Mouse (Mus musculus): ENCODE data around the gene Abr. TPM values are rescaled to one million over a fixed set of nuclear protein-coding genes. Genes with fewer than 3 reads are reported as not detected.

The Abr gene
- total and polyA plus RNA-seq, 3 experiments = 3.8 to 8.8 TPM; not detected in 1

DNA sequence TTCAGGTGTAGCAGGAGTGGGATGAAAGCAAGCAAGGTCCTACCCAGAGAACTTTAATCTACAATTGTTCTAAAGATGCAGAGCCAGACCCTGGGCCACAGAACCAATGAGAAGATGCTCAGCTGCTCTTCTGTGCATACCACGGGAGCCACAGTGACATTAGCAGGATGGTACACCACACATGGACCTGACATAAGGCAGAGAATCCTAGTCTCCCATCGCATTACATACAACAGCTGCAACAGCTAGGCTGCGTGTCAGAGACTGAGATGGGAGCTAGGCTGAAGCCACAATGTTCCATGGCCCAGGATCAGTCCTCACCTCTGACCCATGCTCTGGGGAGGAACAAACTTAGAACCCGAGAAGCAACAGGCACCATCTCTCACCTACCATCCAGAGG is 104.0 kb downstream of the Abr start:
- Histone ChIP-seq H3K4me3 (ENCODE audit: control insufficient read depth in 1 of 2, insufficient read depth in 1 of 2, low read depth in 2 of 2, low read length in 2 of 2) (no peak overlapping the region), H3K9ac (ENCODE audit: control insufficient read depth, low read depth, low read length, poor library complexity, severe bottlenecking) (no peak overlapping the region), H3K79me2 (ENCODE audit: control insufficient read depth, insufficient read depth, low read length, poor library complexity) (no peaks in the 10 kb centered on the region), H3K36me3 (ENCODE audit: control insufficient read depth in 1 of 2, insufficient read depth in 2 of 2, low read length in 2 of 2) (no peaks in the 10 kb centered on the region), H3K27ac (ENCODE audit: control insufficient read depth, low read depth, low read length) (no peak overlapping the region), H3K27me3 (ENCODE audit: control insufficient read depth in 1 of 2, insufficient read depth in 2 of 2, low read length in 2 of 2) (peaks cover 25 to 36% of the 10 kb centered on the region in 2 experiments), H3K9me3 (replicated peaks; ENCODE audit: insufficient read depth, low read length) (no peaks in the 10 kb centered on the region), H3K4me1 (ENCODE audit: control insufficient read depth in 1 of 2, insufficient read depth in 2 of 2, low read length in 2 of 2) (no peaks in the 10 kb centered on the region)
- no peak for DNase-seq (ENCODE audit: low read depth, low spot score)
- TF ChIP-seq RCOR1 (IDR thresholded peaks at IDR 0.05; ENCODE audit: low read depth, low read length) (no peak), GABPA (IDR thresholded peaks at IDR 0.05; ENCODE audit: low read depth, low read length) (no peak), CHD2 (IDR thresholded peaks at IDR 0.05; ENCODE audit: low read length) (no peak)

GRCm38 (mm10) chr11:76516951-76517350 is 105.2 kb downstream of the Abr start:
- no peaks in the 10 kb centered on the region for H3K9me3 ChIP-seq (replicated peaks; ENCODE audit: insufficient read depth, low read length)
- TF ChIP-seq RCOR1 (IDR thresholded peaks at IDR 0.05; ENCODE audit: low read depth, low read length) (no peak), SMC3 (IDR thresholded peaks at IDR 0.05; ENCODE audit: low read depth, low read length) (no peak)
- no peak for DNase-seq (ENCODE audit: low read depth, low spot score)
- H3K79me2 ChIP-seq (ENCODE audit: control insufficient read depth, insufficient read depth, low read length, poor library complexity) = no peaks in the 10 kb centered on the region
- peaks cover 25 to 36% of the 10 kb centered on the region in 2 experiments for H3K27me3 ChIP-seq (ENCODE audit: control insufficient read depth in 1 of 2, insufficient read depth in 2 of 2, low read length in 2 of 2)
- H3K4me3 ChIP-seq (ENCODE audit: control insufficient read depth in 1 of 2, insufficient read depth in 1 of 2, low read depth in 2 of 2, low read length in 2 of 2) = no peak overlapping the region
- no peak overlapping the region for H3K9ac ChIP-seq (ENCODE audit: control insufficient read depth, low read depth, low read length, poor library complexity, severe bottlenecking)
- 0 out of 4 replicates have a peak, but pooled peaks cover 0 to 4% of the 10 kb centered on the region in 2 experiments for H3K4me1 ChIP-seq (ENCODE audit: control insufficient read depth in 1 of 2, insufficient read depth in 2 of 2, low read length in 2 of 2)
- no peak overlapping the region for H3K27ac ChIP-seq (ENCODE audit: control insufficient read depth, low read depth, low read length)
- peaks cover 0 to 6% of the 10 kb centered on the region in 2 experiments; a peak in 2 of 4 replicates for H3K36me3 ChIP-seq (ENCODE audit: control insufficient read depth in 1 of 2, insufficient read depth in 2 of 2, low read length in 2 of 2)

- Histone ChIP-seq H3K79me2 (ENCODE audit: control insufficient read depth, insufficient read depth, low read length, poor library complexity) (no peaks in the 10 kb centered on the region), H3K4me3 (ENCODE audit: control insufficient read depth in 1 of 2, insufficient read depth in 1 of 2, low read depth in 2 of 2, low read length in 2 of 2) (no peak overlapping the region), H3K27ac (ENCODE audit: control insufficient read depth, low read depth, low read length) (no peak overlapping the region), H3K27me3 (ENCODE audit: control insufficient read depth in 1 of 2, insufficient read depth in 2 of 2, low read length in 2 of 2) (peaks cover 23 to 36% of the 10 kb centered on the region in 2 experiments), H3K4me1 (ENCODE audit: control insufficient read depth in 1 of 2, insufficient read depth in 2 of 2, low read length in 2 of 2) (0 out of 4 replicates have a peak, but pooled peaks cover 0 to 6% of the 10 kb centered on the region in 2 experiments), H3K36me3 (ENCODE audit: control insufficient read depth in 1 of 2, insufficient read depth in 2 of 2, low read length in 2 of 2) (peaks cover 0 to 6% of the 10 kb centered on the region in 2 experiments; a peak in 2 of 4 replicates), H3K9me3 (replicated peaks; ENCODE audit: insufficient read depth, low read length) (no peaks in the 10 kb centered on the region), H3K9ac (ENCODE audit: control insufficient read depth, low read depth, low read length, poor library complexity, severe bottlenecking) (no peak overlapping the region)
- no peak for DNase-seq (ENCODE audit: low read depth, low spot score)
- TF ChIP-seq MYB (IDR thresholded peaks at IDR 0.05; ENCODE audit: low read depth, low read length) (no peak), RCOR1 (IDR thresholded peaks at IDR 0.05; ENCODE audit: low read depth, low read length) (no peak), ELF1 (IDR thresholded peaks at IDR 0.05; ENCODE audit: low read depth, low read length) (no peak), ZMIZ1 (IDR thresholded peaks at IDR 0.05; ENCODE audit: low read depth, low read length) (no peak), MXI1 (IDR thresholded peaks at IDR 0.05; ENCODE audit: low read depth, low read length) (no peak), ZNF384 (IDR thresholded peaks at IDR 0.05; ENCODE audit: low read depth, low read length) (no peak), EP300 (IDR thresholded peaks at IDR 0.05; ENCODE audit: low read depth in 1 of 2, low read length in 2 of 2) (no peak), GATA1 (IDR thresholded peaks at IDR 0.05; ENCODE audit: low read depth, low read length) (no peak), MAFK (IDR thresholded peaks at IDR 0.05; ENCODE audit: borderline replicate concordance, low read depth, low read length) (no peak), NRF1 (IDR thresholded peaks at IDR 0.05; ENCODE audit: insufficient read depth, low read depth, low read length, poor library complexity, severe bottlenecking) (no peak), ETS1 (IDR thresholded peaks at IDR 0.05; ENCODE audit: low read depth, low read length) (no peak)
Measured at GRCm38 (mm10) chr11:76515123-76515522, 107.0 kb downstream of the Abr start.

All from MEL (cell line).